In the genomic region with DNA sequence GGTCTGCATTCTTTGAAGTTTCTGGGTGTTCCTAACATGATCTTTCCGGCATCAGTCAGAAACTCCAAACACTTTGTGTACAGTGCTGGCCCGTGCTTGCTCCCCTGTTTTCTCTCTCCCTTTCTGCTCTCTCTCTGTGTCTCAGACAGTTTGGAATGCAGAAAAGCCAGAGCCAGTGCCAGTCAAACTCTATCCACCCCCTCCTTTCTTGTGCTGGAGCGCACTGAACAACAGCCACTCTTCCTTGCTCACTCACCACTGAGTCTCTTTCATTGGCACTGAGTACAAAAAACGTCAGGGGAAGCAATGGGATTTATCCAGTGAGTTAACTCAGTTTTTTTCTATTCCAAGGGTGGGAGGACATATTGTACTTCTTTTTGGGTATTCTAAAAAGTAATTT, we compare ENCODE assay signal across 9 mouse cellular contexts.
DNase-seq lines count a peak whose midpoint lies in the region; ATAC-seq and TF ChIP-seq lines count a peak whose summit lies in the region.
"Had no signal": no experiment of that assay in that cellular context is flagged by ENCODE, and none has a peak within 500 bp of the region (broad histone marks: within the 10 kb centered on the region; RNA-seq: fewer than 3 reads in every experiment).

No protein-coding gene starts in this region.

- H3K4me1 ChIP-seq in forebrain, embryonic 14.5 days (ENCODE audit: control insufficient read depth, insufficient read depth, low read length): no peaks in the 10 kb centered on the region; the same call in 1 of the 2 replicates
- H3K4me1 ChIP-seq in hindbrain, embryonic 12.5 days: peaks cover 3% of the 10 kb centered on the region; the same call in 1 of the 2 replicates
- H3K4me1 ChIP-seq: megakaryocyte, embryonic 14.5 days had no signal

- no peaks in the 10 kb centered on the region for H3K27me3 ChIP-seq in forebrain, embryonic 14.5 days (replicated peaks; ENCODE audit: control insufficient read depth, insufficient read depth, low read length)
- H3K27me3 ChIP-seq in hindbrain, embryonic 12.5 days: no peaks in the 10 kb centered on the region
- H3K27me3 ChIP-seq: megakaryocyte, embryonic 14.5 days had no signal

- H3K4me3 ChIP-seq in gastrocnemius, adult 2 months: peak overlapping the region; percentile 31
- H3K4me3 ChIP-seq in forebrain, embryonic 14.5 days (ENCODE audit: low read depth, low read length): no peak overlapping the region
- H3K4me3 ChIP-seq in hindbrain, embryonic 12.5 days: no peak overlapping the region
- H3K4me3 ChIP-seq: megakaryocyte, embryonic 14.5 days had no signal

- WGBS in forebrain, embryonic 14.5 days: 6% methylated on average over 4 of the region's 4 CpGs
- WGBS in hindbrain, embryonic 12.5 days: 13% methylated on average over 4 of the region's 4 CpGs

- H3K27ac ChIP-seq in gastrocnemius, adult 2 months: peak overlapping the region; percentile 4
- H3K27ac ChIP-seq in forebrain, embryonic 14.5 days (ENCODE audit: low read depth, low read length): no peak overlapping the region
- H3K27ac ChIP-seq in hindbrain, embryonic 12.5 days: no peak overlapping the region; the same call in 1 of the 2 replicates

- no peak for TF ChIP-seq CTCF in gastrocnemius, adult 2 months (IDR thresholded peaks at IDR 0.05)

- DNase-seq in gastrocnemius, adult 2 months: peak; percentile 18
- DNase-seq in gastrocnemius, postnatal 4 days (ENCODE audit: low spot score in 2 of 2): no peak
- DNase-seq in NIH3T3 (ENCODE audit: low read depth): peak; percentile 85
- peak; percentile 84 for DNase-seq in forebrain, embryonic 14.5 days (ENCODE audit: low spot score)
- DNase-seq in lung, postnatal 4 days: peak; percentile 18 to 26
- DNase-seq in ovary, postnatal 10 days (ENCODE audit: low spot score): no peak
- DNase-seq in ovary, postnatal 36 days (ENCODE audit: low spot score): no peak

- H3K9ac ChIP-seq in forebrain, embryonic 14.5 days (ENCODE audit: low read length): no peak overlapping the region
- H3K9ac ChIP-seq in hindbrain, embryonic 12.5 days: no peak overlapping the region

- no peak overlapping the region for H3K4me2 ChIP-seq in forebrain, embryonic 14.5 days (ENCODE audit: low read length)
- no peak overlapping the region for H3K4me2 ChIP-seq in hindbrain, embryonic 12.5 days (replicated peaks)

- peak; percentile 90 for ATAC-seq in forebrain, embryonic 14.5 days
- ATAC-seq in hindbrain, embryonic 12.5 days (ENCODE audit: low FRiP score): peak; percentile 64

- H3K36me3 ChIP-seq in forebrain, embryonic 14.5 days (ENCODE audit: control insufficient read depth, insufficient read depth, low read length): no peaks in the 10 kb centered on the region
- H3K36me3 ChIP-seq in hindbrain, embryonic 12.5 days: no peaks in the 10 kb centered on the region

- intact Hi-C loops in gastrocnemius, adult 2 months (cut with DNase I): no loop called here

- no peaks in the 10 kb centered on the region for H3K9me3 ChIP-seq in forebrain, embryonic 14.5 days (replicated peaks; ENCODE audit: control insufficient read depth, low read length)
- no peaks in the 10 kb centered on the region for H3K9me3 ChIP-seq in hindbrain, embryonic 12.5 days (replicated peaks)
- H3K9me3 ChIP-seq: megakaryocyte, embryonic 14.5 days had no signal

Comparison
In these comparisons a context has a peak if more than half of its experiments do, and no peak if none do; other contexts are left out.
1. DNase-seq: peak in gastrocnemius, adult 2 months (single experiment), NIH3T3 (single experiment), forebrain, embryonic 14.5 days (single experiment) and lung, postnatal 4 days (2 of 2); none in gastrocnemius, postnatal 4 days (0 of 2), ovary, postnatal 10 days (single experiment) and ovary, postnatal 36 days (single experiment).